Mouse (Mus musculus) myocyte (in vitro differentiated cells): ENCODE results near the gene Sox9.

Experiments
- CEBPB ChIP-seq: IDR thresholded peaks from 2 replicates; pipeline ENCODE4 v1.6.1; 2011; ENCODE audit warnings: mild to moderate bottlenecking, moderate library complexity; ENCODE audit not compliant: poor library complexity, insufficient read depth, severe bottlenecking
- E2F4 ChIP-seq: IDR thresholded peaks from one replicate; pipeline ENCODE4 v1.6.1; 2011; ENCODE audit warnings: mild to moderate bottlenecking, control low read depth, moderate library complexity; ENCODE audit not compliant: insufficient read depth
- MYOG ChIP-seq, 3 experiments: IDR thresholded peaks; one replicate each; pipeline ENCODE4 v1.6.1; 2011; ENCODE audit warnings: control low read depth in 2 of 3, low read depth in 2 of 3, mild to moderate bottlenecking in 2 of 3; ENCODE audit not compliant: insufficient read length in 2 of 3, control insufficient read depth in 1 of 3, insufficient read depth in 1 of 3
- POLR2A ChIP-seq: IDR thresholded peaks from one replicate; pipeline ENCODE4 v1.6.1; 2011; ENCODE audit warnings: low read depth, mild to moderate bottlenecking, control low read depth, moderate library complexity; ENCODE audit not compliant: insufficient read length
- POLR2AphosphoS2 ChIP-seq: IDR thresholded peaks from one replicate; pipeline ENCODE4 v1.6.1; 2011; ENCODE audit warnings: low read depth, control low read depth; ENCODE audit not compliant: insufficient read length
- REST ChIP-seq: IDR thresholded peaks from one replicate; pipeline ENCODE4 v1.6.1; 2011; ENCODE audit warnings: mild to moderate bottlenecking, control low read depth, moderate library complexity; ENCODE audit not compliant: insufficient read depth, insufficient read length
- TCF12 ChIP-seq: IDR thresholded peaks from one replicate; pipeline ENCODE4 v1.6.1; 2011; ENCODE audit warnings: mild to moderate bottlenecking, control low read depth; ENCODE audit not compliant: poor library complexity, insufficient read depth, severe bottlenecking
- TCF3 ChIP-seq: IDR thresholded peaks from one replicate; pipeline ENCODE4 v1.6.1; 2011; ENCODE audit warnings: low read depth, control low read depth; ENCODE audit not compliant: insufficient read length
- USF1 ChIP-seq: IDR thresholded peaks from one replicate; pipeline ENCODE4 v1.6.1; 2011; ENCODE audit warnings: low read depth, mild to moderate bottlenecking, control low read depth, moderate library complexity

- no peak for TF ChIP-seq USF1
- no peak for TF ChIP-seq POLR2AphosphoS2
- TF ChIP-seq POLR2A = no peak
- TF ChIP-seq REST = no peak
- no peak for TF ChIP-seq E2F4
- TF ChIP-seq TCF12 = no peak
- TF ChIP-seq CEBPB = no peak
- no peak for TF ChIP-seq TCF3
- TF ChIP-seq MYOG (IDR thresholded peaks at IDR 0.05; ENCODE audit: control insufficient read depth in 1 of 3, insufficient read depth in 1 of 3, insufficient read length in 2 of 3, low read depth in 2 of 3) = no peak
These were observed 25.5 kb upstream of the Sox9 start for GRCm38 (mm10) chr11:112756516-112756915.
